In genomic region chr6:115227529-115227928, GRCm38 (mm10) we compare ENCODE assay signal across 9 mouse cellular contexts. TPM values are rescaled to one million over a fixed set of nuclear protein-coding genes. Genes with fewer than 3 reads are reported as not detected.
DNase-seq lines count a peak whose midpoint lies in the region; ATAC-seq and TF ChIP-seq lines count a peak whose summit lies in the region.
"Had no signal": no experiment of that assay in that cellular context is flagged by ENCODE, and none has a peak within 500 bp of the region (broad histone marks: within the 10 kb centered on the region; RNA-seq: fewer than 3 reads in every experiment).

No protein-coding gene starts in this region.

- 8% methylated on average over 2 of the region's 2 CpGs for WGBS in bone marrow, adult 2 months
- WGBS in embryonic facial prominence, embryonic 15.5 days = 7% methylated on average over 2 of the region's 2 CpGs

- H3K36me3 ChIP-seq in ES-E14 (ENCODE audit: control insufficient read depth, insufficient read depth, low read length, poor library complexity, severe bottlenecking) = no peaks in the 10 kb centered on the region
- no peaks in the 10 kb centered on the region for H3K36me3 ChIP-seq in embryonic facial prominence, embryonic 15.5 days

- H3K27ac ChIP-seq in ES-E14 (ENCODE audit: insufficient read depth, low read depth, low read length, poor library complexity, severe bottlenecking) = no peak overlapping the region
- no peak overlapping the region for H3K27ac ChIP-seq in bone marrow, adult 2 months (ENCODE audit: control insufficient read depth, insufficient read depth, low read depth, low read length, poor library complexity)
- no peak overlapping the region for H3K27ac ChIP-seq in embryonic facial prominence, embryonic 15.5 days (replicated peaks)

- peak; percentile 68 for DNase-seq in ES-E14 (ENCODE audit: low read depth, low spot score)
- DNase-seq in heart, postnatal 4 days = peak; percentile 85
- DNase-seq in layer of hippocampus, adult 9-10 months (ENCODE audit: low spot score) = peak; percentile 77
- peak; percentile 80 for DNase-seq in lung, postnatal 25 days (ENCODE audit: low spot score)
- peak; percentile 87 to 90 for DNase-seq in right cerebral cortex, postnatal 10 days (ENCODE audit: low spot score in 2 of 2)
- peak; percentile 60 to 82 for DNase-seq in urinary bladder, postnatal 4 days (ENCODE audit: low spot score in 2 of 2)

- peak; percentile 73 for TF ChIP-seq CTCF in bone marrow, adult 2 months (IDR thresholded peaks at IDR 0.05; ENCODE audit: control insufficient read depth, insufficient read depth, low read length)

- H3K4me1 ChIP-seq in ES-E14 (ENCODE audit: control insufficient read depth in 2 of 2, insufficient read depth in 2 of 2, low read length in 2 of 2, poor library complexity in 1 of 2) = no peaks in the 10 kb centered on the region
- no peaks in the 10 kb centered on the region for H3K4me1 ChIP-seq in bone marrow, adult 2 months (ENCODE audit: control insufficient read depth, insufficient read depth, low read length)
- no peaks in the 10 kb centered on the region; the same call in 1 of the 2 replicates for H3K4me1 ChIP-seq in embryonic facial prominence, embryonic 15.5 days

- H3K4me2 ChIP-seq in embryonic facial prominence, embryonic 15.5 days (replicated peaks) = no peak overlapping the region

- no peaks in the 10 kb centered on the region for H3K27me3 ChIP-seq in embryonic facial prominence, embryonic 15.5 days

- no peak overlapping the region for H3K9ac ChIP-seq in ES-E14 (ENCODE audit: insufficient read depth, low read depth, low read length, poor library complexity, severe bottlenecking)
- no peak overlapping the region for H3K9ac ChIP-seq in embryonic facial prominence, embryonic 15.5 days

- no peak overlapping the region for H3K4me3 ChIP-seq in ES-E14 (ENCODE audit: insufficient read depth in 1 of 2, low read depth in 1 of 2, low read length in 2 of 2, poor library complexity in 1 of 2, severe bottlenecking in 1 of 2)
- H3K4me3 ChIP-seq in bone marrow, adult 2 months (replicated peaks; ENCODE audit: control insufficient read depth, low read depth, low read length) = no peak overlapping the region
- H3K4me3 ChIP-seq in embryonic facial prominence, embryonic 15.5 days (replicated peaks) = no peak overlapping the region
- H3K4me3 ChIP-seq: megakaryocyte, embryonic 14.5 days had no signal

- no peaks in the 10 kb centered on the region for H3K9me3 ChIP-seq in ES-E14 (ENCODE audit: control insufficient read depth, insufficient read depth, low read depth, low read length)
- no peaks in the 10 kb centered on the region for H3K9me3 ChIP-seq in embryonic facial prominence, embryonic 15.5 days (replicated peaks)
- H3K9me3 ChIP-seq: megakaryocyte, embryonic 14.5 days had no signal

- in situ Hi-C loops in ES-E14 (cut with MboI; ENCODE audit: low sequenced_read_pairs in 2 of 2, unreplicated experiment in 2 of 2) = loop anchor here in 1 of 2 experiments (5.0 kb wide), 1 partner anchor 310 kb away; no protein-coding TSS in a partner anchor

- TF ChIP-seq POLR2A in bone marrow, adult 2 months (IDR thresholded peaks at IDR 0.05; ENCODE audit: borderline replicate concordance, control insufficient read depth, low read depth, low read length) = no peak

- 0 out of 2 replicates have a peak, but pooled peaks have one; percentile 39 for ATAC-seq in embryonic facial prominence, embryonic 15.5 days (ENCODE audit: insufficient number of reproducible peaks, low FRiP score, low TSS enrichment, low read depth)

TF ChIP-seq in ES-E14, 5 proteins besides CTCF, POLR2A, EP300 and RAD21:
- TF ChIP-seq ZC3H11A (IDR thresholded peaks at IDR 0.05; ENCODE audit: borderline replicate concordance, low read depth, low read length) (peak; percentile 83; the same call in 1 of the 2 replicates), HCFC1 (IDR thresholded peaks at IDR 0.05; ENCODE audit: borderline replicate concordance, insufficient read depth, low read length) (no peak)

RNA-seq across cellular contexts. Expression of gene Gm17482, which starts 0.4 kb away (rescaled TPM):
- total RNA-seq in ES-E14 (2012; rRNA removed) = not detected in 2 replicates
- polyA plus RNA-seq in bone marrow, adult 2 months (2011; ENCODE audit: insufficient read depth, insufficient read length, low replicate concordance, missing spikeins) = not detected in 2 replicates
- polyA plus RNA-seq in embryonic facial prominence, embryonic 15.5 days (2015; fragmentation: Nextera tagmentation; extraction: Ambion mirVana) = not detected in 2 replicates
- total RNA-seq in heart, postnatal 4 days (2021) = not detected

RNA-seq across cellular contexts. Expression of gene Timp4, which starts 24.5 kb away (rescaled TPM):
- total RNA-seq in ES-E14 (2012; rRNA removed) = 0.42 and 1.0 TPM in 2 replicates
- polyA plus RNA-seq in bone marrow, adult 2 months (2011; ENCODE audit: insufficient read depth, insufficient read length, low replicate concordance, missing spikeins) = 0.62 and 1.9 TPM in 2 replicates
- 0.88 and 1.2 TPM in 2 replicates for polyA plus RNA-seq in embryonic facial prominence, embryonic 15.5 days (2015; fragmentation: Nextera tagmentation; extraction: Ambion mirVana)
- total RNA-seq in heart, postnatal 4 days (2021) = 1 to 10 TPM; 1.3 to 2.2 TPM
